Mouse (Mus musculus): Measurements from ENCODE around the gene Gbx1. TPM values are rescaled to one million over a fixed set of nuclear protein-coding genes. Genes with fewer than 3 reads are reported as not detected.
A peak's percentile ranks its signal among the peaks of the same experiment; 100 is the strongest.

Gene Gbx1
- polyA plus RNA-seq, 1 experiment from 2014 or later, result 0.02 TPM

DNA sequence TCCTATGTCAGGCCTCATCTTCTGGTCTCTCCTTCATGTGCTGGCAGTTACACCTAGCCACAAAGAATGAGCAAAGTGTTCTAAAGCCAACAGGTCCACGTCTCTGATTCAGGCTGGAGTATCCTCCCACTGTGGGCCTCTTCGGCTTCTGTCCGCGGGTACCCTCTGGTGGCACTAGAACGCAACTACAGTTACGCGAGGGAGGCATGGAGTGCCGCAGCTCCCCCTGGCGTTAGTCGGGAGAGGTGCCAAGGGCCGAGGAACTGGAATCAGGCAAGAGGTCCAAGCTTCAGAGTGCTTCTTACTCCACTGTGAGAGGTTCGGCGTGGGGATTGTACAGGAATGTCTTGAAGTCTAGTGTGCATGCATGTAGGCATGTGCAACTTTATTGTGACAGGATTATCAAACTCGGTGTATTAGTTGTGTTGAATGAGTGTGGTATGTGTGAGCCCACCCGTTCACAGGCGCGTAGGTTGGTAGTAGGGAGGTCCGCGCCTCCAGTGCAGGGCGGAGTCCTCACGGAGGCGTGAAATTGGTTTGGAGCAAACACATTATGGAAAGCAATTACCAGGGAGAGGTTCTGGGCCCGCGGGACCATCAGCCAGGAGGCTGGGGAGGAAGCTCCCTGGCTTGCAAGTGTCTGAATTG, 3.2 kb upstream of the Gbx1 start:
- TF ChIP-seq CTCF (IDR thresholded peaks at IDR 0.05; ENCODE audit: low read depth) (peak; percentile 100), EP300 (optimal IDR thresholded peaks at IDR 0.05) (no peak)
- WGBS, result 19% methylated on average over 24 of the region's 24 CpGs
- no peaks in the 10 kb centered on the region for H3K36me3 ChIP-seq (ENCODE audit: control insufficient read depth, insufficient read depth, low read length)
- H3K27ac ChIP-seq (replicated peaks), result no peak overlapping the region
- H3K4me3 ChIP-seq (ENCODE audit: low read depth, low read length), result no peak overlapping the region
- H3K4me1 ChIP-seq (replicated peaks; ENCODE audit: control insufficient read depth, insufficient read depth), result no peaks in the 10 kb centered on the region; the same call in 1 of the 2 replicates
- peak; percentile 85 for ATAC-seq (ENCODE audit: low FRiP score, low TSS enrichment)
- H3K4me2 ChIP-seq (replicated peaks; ENCODE audit: low read depth), result no peak overlapping the region
- H3K9me3 ChIP-seq (ENCODE audit: control insufficient read depth, low read length), result no peaks in the 10 kb centered on the region
- peak; percentile 91 for DNase-seq (ENCODE audit: low spot score)
- H3K9ac ChIP-seq (ENCODE audit: low read length), result no peak overlapping the region
- H3K27me3 ChIP-seq (ENCODE audit: control insufficient read depth, insufficient read depth, low read length), result peaks cover 20% of the 10 kb centered on the region; the same call in 1 of the 2 replicates

DNA sequence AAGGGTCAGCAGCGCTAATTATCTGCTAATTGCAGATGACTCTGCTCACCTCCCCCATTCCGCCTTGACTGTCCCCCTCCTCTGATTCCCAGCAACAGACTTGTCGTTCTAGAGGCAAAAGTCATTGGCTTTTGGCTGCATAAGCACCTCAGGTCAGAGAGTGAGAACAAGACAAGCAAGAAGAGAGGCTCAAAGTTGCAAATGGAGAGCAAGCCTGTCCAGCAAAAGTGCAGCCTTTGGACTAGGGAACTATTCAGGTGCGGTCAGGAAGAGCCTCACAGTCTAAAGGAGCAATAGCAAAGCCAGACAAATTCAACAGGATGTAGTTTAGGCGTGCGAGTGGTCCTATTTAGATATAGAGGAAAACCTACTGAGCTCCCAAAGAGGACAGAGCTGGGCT, 778 bp upstream of the Gbx1 start:
- Histone ChIP-seq H3K27ac (replicated peaks) (no peak overlapping the region), H3K4me3 (ENCODE audit: low read depth, low read length) (no peak overlapping the region), H3K4me2 (replicated peaks; ENCODE audit: low read depth) (no peak overlapping the region), H3K27me3 (ENCODE audit: control insufficient read depth, insufficient read depth, low read length) (peaks cover 25% of the 10 kb centered on the region; the same call in 1 of the 2 replicates), H3K9me3 (ENCODE audit: control insufficient read depth, low read length) (no peaks in the 10 kb centered on the region), H3K4me1 (replicated peaks; ENCODE audit: control insufficient read depth, insufficient read depth) (no peaks in the 10 kb centered on the region; the same call in 1 of the 2 replicates), H3K9ac (ENCODE audit: low read length) (no peak overlapping the region), H3K36me3 (ENCODE audit: control insufficient read depth, insufficient read depth, low read length) (no peaks in the 10 kb centered on the region)
- DNase-seq (ENCODE audit: low spot score), result no peak
- no peak for ATAC-seq (ENCODE audit: low FRiP score, low TSS enrichment)
- TF ChIP-seq EP300 (optimal IDR thresholded peaks at IDR 0.05), result no peak
- no peak for TF ChIP-seq CTCF (IDR thresholded peaks at IDR 0.05; ENCODE audit: low read depth)
- WGBS, result 16% methylated on average over 6 of the region's 6 CpGs

DNA sequence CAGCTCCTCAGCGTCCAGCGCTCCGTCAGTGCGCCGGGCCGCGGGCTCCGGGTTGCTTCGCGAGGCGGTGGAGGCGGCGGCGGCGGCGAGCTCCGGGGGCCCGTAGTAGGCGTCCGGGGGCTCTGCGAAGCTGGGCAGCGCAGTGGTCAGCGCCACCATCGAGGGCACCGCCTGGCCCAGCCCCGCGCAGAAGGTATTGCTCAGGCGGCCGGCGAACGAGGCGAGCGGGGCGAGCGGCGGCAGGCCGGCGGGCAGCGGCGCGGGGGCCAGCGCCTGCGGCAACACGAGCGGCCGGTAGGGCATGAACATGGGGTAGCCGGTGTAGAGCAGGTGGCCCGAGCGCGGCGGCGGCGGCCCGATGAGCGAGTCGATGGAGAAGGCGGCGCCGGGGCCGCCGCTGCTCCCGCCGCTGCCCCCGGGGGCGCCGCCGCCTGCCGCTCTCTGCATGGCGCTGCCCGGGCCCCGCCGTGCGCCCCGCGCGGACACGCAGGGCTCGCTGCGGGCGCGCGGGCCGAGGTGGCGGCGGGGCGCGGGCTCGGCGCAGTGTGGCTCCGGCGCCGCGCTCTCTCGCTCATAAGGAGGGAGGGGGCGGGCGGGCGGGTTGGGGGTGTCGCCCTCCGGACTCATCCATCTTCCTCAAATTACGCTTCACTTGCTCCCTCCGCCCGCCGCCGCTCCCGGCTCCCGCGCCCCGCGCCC, 663 bp downstream of the Gbx1 start:
- Histone ChIP-seq H3K9me3 (ENCODE audit: control insufficient read depth, low read length) (no peaks in the 10 kb centered on the region), H3K27me3 (ENCODE audit: control insufficient read depth, insufficient read depth, low read length) (peaks cover 28% of the 10 kb centered on the region; the same call in 1 of the 2 replicates), H3K9ac (ENCODE audit: low read length) (no peak overlapping the region), H3K27ac (replicated peaks) (no peak overlapping the region), H3K4me2 (replicated peaks; ENCODE audit: low read depth) (peak overlapping the region; percentile 62), H3K36me3 (ENCODE audit: control insufficient read depth, insufficient read depth, low read length) (no peaks in the 10 kb centered on the region), H3K4me1 (replicated peaks; ENCODE audit: control insufficient read depth, insufficient read depth) (no peaks in the 10 kb centered on the region; the same call in 1 of the 2 replicates), H3K4me3 (ENCODE audit: low read depth, low read length) (peak overlapping the region; percentile 40)
- WGBS, result under 1% methylated on average over 22 of the region's 109 CpGs
- peak; percentile 24; the same call in 1 of the 2 replicates for ATAC-seq (ENCODE audit: low FRiP score, low TSS enrichment)
- no peak for TF ChIP-seq CTCF (IDR thresholded peaks at IDR 0.05; ENCODE audit: low read depth)
- TF ChIP-seq EP300 (optimal IDR thresholded peaks at IDR 0.05), result no peak
- DNase-seq (ENCODE audit: low spot score), result no peak

DNA sequence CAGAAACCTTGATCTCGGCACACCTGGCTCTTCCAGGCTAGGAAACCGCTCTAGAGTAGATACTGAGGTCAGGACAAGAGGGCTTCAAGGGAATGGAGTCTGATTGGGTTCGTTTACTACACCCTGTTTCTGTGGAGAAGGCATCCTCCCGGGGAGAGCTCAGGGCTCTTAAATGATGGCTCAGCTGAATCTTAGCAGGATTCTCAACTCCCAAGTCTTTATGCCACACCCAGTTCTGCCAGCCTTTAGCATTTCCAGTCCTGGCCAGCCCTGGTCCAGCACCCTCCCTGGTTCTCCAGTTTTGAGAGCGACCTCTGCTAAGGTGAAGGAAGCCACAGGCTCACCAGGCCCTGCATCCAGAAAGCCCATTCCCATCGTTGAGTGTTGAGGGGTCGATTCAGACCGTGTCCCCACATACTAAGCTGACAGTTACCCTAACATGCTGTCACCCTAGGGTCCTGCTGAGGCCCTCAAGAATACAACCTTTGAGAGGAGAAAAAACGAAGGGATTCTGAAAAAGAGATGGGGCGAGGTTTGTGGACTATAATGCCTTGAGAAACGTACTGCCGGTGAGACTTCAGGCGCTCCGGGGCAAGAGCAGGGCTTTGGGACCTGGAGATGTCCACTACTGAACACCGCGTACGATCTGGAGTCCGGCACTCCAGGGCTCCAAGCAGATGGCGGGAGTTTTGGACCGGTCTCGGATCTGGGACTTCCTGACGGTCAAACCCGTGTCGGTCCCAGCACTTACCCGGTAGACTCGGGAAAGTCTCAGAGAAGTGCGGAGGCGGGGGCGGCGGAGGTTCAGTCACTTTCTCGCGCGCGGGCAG, 1.4 kb downstream of the Gbx1 start:
- no peak overlapping the region for H3K9ac ChIP-seq (ENCODE audit: low read length)
- WGBS, result 5% methylated on average over 33 of the region's 34 CpGs

DNA sequence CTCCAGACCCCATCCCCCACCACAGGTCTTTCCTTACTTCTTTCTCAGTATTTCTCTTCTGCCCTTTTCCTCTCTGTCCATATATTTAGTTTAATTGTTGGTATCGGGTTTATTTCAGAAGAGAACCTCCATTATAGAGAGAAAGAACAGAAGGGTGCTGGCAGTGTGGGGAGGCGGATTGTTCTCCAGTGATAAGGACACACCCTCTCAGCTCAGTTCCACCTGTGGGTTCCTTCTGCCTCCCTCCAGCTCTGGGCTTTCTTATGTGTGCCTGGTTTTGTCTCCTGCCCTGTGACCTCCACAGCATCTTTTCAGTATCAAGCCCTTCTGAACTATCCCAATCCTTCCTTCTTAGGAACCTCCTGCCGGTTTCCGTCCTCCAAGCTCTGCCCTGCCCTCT, 2.5 kb downstream of the Gbx1 start:
- DNase-seq (ENCODE audit: low spot score), result no peak
- Histone ChIP-seq H3K27me3 (ENCODE audit: control insufficient read depth, insufficient read depth, low read length) (peaks cover 28% of the 10 kb centered on the region; the same call in 1 of the 2 replicates), H3K9ac (ENCODE audit: low read length) (no peak overlapping the region), H3K9me3 (ENCODE audit: control insufficient read depth, low read length) (no peaks in the 10 kb centered on the region), H3K4me3 (ENCODE audit: low read depth, low read length) (no peak overlapping the region), H3K4me1 (replicated peaks; ENCODE audit: control insufficient read depth, insufficient read depth) (no peaks in the 10 kb centered on the region; the same call in 1 of the 2 replicates), H3K36me3 (ENCODE audit: control insufficient read depth, insufficient read depth, low read length) (no peaks in the 10 kb centered on the region), H3K27ac (replicated peaks) (no peak overlapping the region), H3K4me2 (replicated peaks; ENCODE audit: low read depth) (no peak overlapping the region)
- TF ChIP-seq CTCF (IDR thresholded peaks at IDR 0.05; ENCODE audit: low read depth), result no peak
- TF ChIP-seq EP300 (optimal IDR thresholded peaks at IDR 0.05), result no peak
- WGBS, result 15% methylated on average over 4 of the region's 4 CpGs
- ATAC-seq (ENCODE audit: low FRiP score, low TSS enrichment), result no peak

More for the DNA sequence above, 1.4 kb downstream of the Gbx1 start:
- peak overlapping the region; percentile 40 for H3K4me3 ChIP-seq (ENCODE audit: low read depth, low read length)
- no peaks in the 10 kb centered on the region for H3K9me3 ChIP-seq (ENCODE audit: control insufficient read depth, low read length)
- no peaks in the 10 kb centered on the region for H3K36me3 ChIP-seq (ENCODE audit: control insufficient read depth, insufficient read depth, low read length)
- no peaks in the 10 kb centered on the region; the same call in 1 of the 2 replicates for H3K4me1 ChIP-seq (replicated peaks; ENCODE audit: control insufficient read depth, insufficient read depth)
- peak overlapping the region; percentile 62 for H3K4me2 ChIP-seq (replicated peaks; ENCODE audit: low read depth)
- H3K27me3 ChIP-seq (ENCODE audit: control insufficient read depth, insufficient read depth, low read length), result peaks cover 28% of the 10 kb centered on the region; the same call in 1 of the 2 replicates
- ATAC-seq (ENCODE audit: low FRiP score, low TSS enrichment) (no peak), DNase-seq (ENCODE audit: low spot score) (no peak)
- no peak overlapping the region for H3K27ac ChIP-seq (replicated peaks)
- TF ChIP-seq EP300 (optimal IDR thresholded peaks at IDR 0.05) (no peak), CTCF (IDR thresholded peaks at IDR 0.05; ENCODE audit: low read depth) (no peak)

Data from stomach, postnatal 0 days (tissue).